Mouse (Mus musculus): ENCODE results near the gene Gmeb2.

DNA sequence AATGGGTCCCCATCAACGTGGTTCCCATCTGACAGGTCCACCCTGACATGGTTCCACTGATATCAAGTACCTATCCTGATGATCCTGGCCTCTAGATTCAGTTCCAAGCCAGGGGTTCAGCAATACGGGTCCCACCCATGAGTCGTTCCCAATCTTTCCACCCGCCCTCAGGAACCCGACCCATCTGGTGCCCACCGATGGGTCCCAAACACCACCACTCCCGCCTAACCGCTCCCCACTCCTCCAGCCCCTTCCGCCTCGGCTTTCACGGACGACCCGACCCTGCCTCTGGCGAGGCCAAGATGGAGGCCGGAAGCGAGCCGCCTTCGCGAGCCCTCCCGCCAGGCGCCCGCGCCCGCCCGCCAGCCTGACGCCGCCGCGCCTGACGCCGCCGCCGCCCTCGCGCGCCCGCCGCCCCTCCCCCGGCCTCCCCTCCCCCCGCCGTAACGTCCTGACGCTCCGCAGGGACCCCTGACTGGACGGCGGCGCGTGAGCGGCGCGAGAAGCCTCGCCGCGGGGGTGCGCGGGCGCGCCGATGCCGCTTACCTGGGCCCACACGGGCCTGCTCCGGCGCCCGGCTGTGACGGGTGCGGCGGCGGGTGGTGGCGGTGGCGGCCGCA lies 387 bp downstream of the Gmeb2 start:
- TF ChIP-seq GATA1 (IDR thresholded peaks at IDR 0.05; ENCODE audit: low read length) (no peak), TAL1 (IDR thresholded peaks at IDR 0.05; ENCODE audit: low read length) (no peak)
